Mouse (Mus musculus) G1E (cell line): Measurements from ENCODE around the gene Rcn1.

Source experiments
- CTCF ChIP-seq: IDR thresholded peaks from 2 replicates; pipeline ENCODE4 v1.5.1; 2012; ENCODE audit warnings: low read depth, low read length, inconsistent platforms, mixed read lengths
- GATA1 ChIP-seq: IDR thresholded peaks from 2 replicates; pipeline ENCODE4 v1.6.1; 2012; ENCODE audit warnings: borderline replicate concordance, low read length, inconsistent platforms, mixed read lengths
- TAL1 ChIP-seq: conservative IDR thresholded peaks from 2 replicates; pipeline ENCODE4 v1.6.1; 2012; ENCODE audit warnings: low read depth, low read length, inconsistent platforms, mixed read lengths

DNA sequence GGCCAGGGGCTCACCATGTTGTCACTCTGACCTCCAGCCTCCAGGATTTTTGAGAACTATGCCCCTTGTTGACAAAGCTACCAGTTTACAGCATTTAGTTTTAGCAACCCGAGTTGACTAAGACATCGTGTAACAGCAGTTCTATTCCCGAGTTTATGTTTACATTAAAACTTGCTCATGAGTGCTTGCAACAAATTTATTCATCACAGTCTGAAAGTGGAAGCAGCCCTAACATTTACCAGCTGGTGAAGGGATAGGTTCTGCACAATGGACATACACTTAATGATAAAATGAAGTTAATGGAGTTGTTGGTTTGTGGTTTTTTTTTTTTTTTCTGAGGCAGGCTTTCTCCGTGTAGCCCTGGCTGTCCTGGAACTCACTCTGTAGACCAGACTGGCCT is 39.9 kb upstream of the Rcn1 start:
- TF ChIP-seq CTCF (no peak), TAL1 (no peak), GATA1 (no peak)
